Mouse (Mus musculus) cerebellum, adult 2 months (tissue): ENCODE data around the gene Gpn1. TPM values are rescaled to one million over a fixed set of nuclear protein-coding genes. Genes with fewer than 3 reads are reported as not detected.

ENCODE experiments used
- DNase-seq, 2 experiments: peaks; one replicate each; pipeline ENCODE4 v3.0.0; 2021
- H3K27ac ChIP-seq: fragments of 200-500 bp; 2 replicates; pipeline ENCODE4 v1.5.1; 2012; ENCODE audit warnings: low read length, control low read depth, inconsistent platforms; ENCODE audit not compliant: insufficient read depth
- H3K27me3 ChIP-seq: fragments of 200-500 bp; 2 replicates; pipeline ENCODE4 v1.6.1; 2012; ENCODE audit warnings: inconsistent platforms, mild to moderate bottlenecking, low read length, moderate library complexity; ENCODE audit not compliant: control insufficient read depth, insufficient read depth
- H3K4me1 ChIP-seq: fragments of 200-500 bp; 2 replicates; pipeline ENCODE4 v1.6.1; 2011; ENCODE audit warnings: low read length; ENCODE audit not compliant: control insufficient read depth, insufficient read depth
- H3K4me3 ChIP-seq: fragments of 200-500 bp; replicated peaks from 2 replicates; pipeline ENCODE3; 2011; ENCODE audit warnings: mild to moderate bottlenecking, low read depth, low read length, control low read depth; ENCODE audit not compliant: insufficient read depth
- CTCF ChIP-seq: fragments of 200-500 bp; IDR thresholded peaks from 2 replicates; pipeline ENCODE4 v1.5.1; 2011; ENCODE audit warnings: low read depth, mild to moderate bottlenecking, control low read depth, low read length, moderate library complexity, borderline replicate concordance; ENCODE audit not compliant: insufficient read depth
- POLR2A ChIP-seq: fragments of 200-500 bp; IDR thresholded peaks from 2 replicates; pipeline ENCODE4 v1.6.1; 2011; ENCODE audit warnings: low read length, control low read depth, borderline replicate concordance; ENCODE audit not compliant: insufficient read depth
- WGBS: fragments of 180-500 bp; shearing (Covaris S2); methylation state at CpG from one replicate; pipeline ENCODE4 v1.1.7; 2018; 5-methylcytosine and 5-hydroxymethylcytosine counted together
- polyA plus RNA-seq: library from polyadenylated mRNA; depleted of rRNA; stranded (reverse); fragments of >200 nt; gene quantifications from 2 replicates; pipeline ENCODE4 v1.2.3, GENCODE M21; 2012; rRNA removed

The Gpn1 gene
- polyA plus RNA-seq, result 24.8 and 26.7 TPM in 2 replicates

DNA sequence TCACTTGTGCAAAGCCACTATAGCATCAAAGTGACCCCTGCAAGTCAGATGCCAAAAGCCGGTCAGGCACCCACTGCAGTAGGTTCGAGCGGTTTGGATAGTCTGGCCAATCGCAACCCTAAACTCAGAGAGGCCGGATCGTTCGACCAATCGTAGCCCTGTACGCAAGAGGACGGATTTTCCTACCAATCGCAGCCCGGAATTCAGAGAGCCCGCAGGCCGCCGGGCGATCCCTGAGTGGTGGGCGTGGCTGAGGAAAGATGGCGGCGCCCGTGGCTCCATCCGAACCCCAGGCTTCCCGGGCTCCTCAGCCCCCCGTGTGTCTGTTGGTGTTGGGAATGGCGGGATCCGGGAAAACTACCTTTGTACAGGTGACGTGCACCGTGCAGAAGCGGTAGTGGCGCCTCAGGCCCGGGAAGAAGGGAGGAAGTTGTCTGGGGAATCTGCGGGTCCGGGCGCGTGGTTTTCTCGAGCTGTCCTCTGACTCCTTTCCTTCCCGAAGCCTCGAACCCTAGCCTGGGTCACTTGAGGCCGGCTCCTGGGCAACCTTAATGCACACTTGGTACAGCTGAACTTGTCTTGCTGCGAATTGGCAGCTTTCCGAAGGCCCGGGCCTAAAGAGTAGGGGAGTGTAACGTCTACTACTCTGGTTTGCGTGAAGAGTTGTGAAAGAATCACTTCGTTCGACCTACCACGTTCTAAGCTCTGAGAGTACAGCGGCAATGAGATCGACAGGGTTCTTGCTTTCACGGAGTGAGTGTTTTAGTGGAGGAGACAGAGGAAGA lies at the start of gene Gpn1:
Gene Gpn1 (plus strand): TSS at position 229 of the 785 bp plus-strand sequence.
- TF ChIP-seq CTCF (no peak), POLR2A (peak; percentile 56; the same call in 1 of the 2 replicates)
- Histone ChIP-seq H3K4me1 (no peaks in the 10 kb centered on the region), H3K27me3 (no peaks in the 10 kb centered on the region), H3K4me3 (peak within 1 kb of the TSS; percentile 100), H3K27ac (peak within 1 kb of the TSS; percentile 78)
- peak; percentile 89 to 93 for DNase-seq
- WGBS, result under 1% methylated on average over 49 of the region's 49 CpGs

DNA sequence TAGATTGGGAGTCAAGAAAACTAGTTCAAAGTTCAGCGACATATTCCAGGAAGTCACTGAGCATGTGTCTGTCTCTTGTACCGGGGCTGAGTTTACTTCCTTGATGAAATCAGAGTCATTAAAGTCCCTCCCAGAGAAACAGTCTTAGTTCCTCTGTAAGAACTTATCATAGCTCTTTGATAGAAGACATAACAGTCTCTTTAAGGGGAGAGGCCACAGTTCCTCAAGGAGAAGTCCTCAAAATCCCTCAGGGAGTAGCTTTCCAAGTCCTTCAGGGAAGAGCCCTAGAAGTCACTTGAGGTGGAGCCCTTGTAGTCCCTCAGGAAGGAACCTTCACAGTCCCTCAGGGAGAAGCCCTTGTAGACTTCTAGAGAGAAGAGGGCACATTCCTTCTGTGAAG lies 43.2 kb upstream of the Gpn1 start:
- Histone ChIP-seq H3K27ac (no peak overlapping the region), H3K4me3 (no peak overlapping the region), H3K4me1 (no peaks in the 10 kb centered on the region), H3K27me3 (no peaks in the 10 kb centered on the region)
- TF ChIP-seq POLR2A, result no peak
- TF ChIP-seq CTCF, result no peak
- WGBS, result 95% methylated on average over 2 of the region's 2 CpGs
- DNase-seq, result no peak

DNA sequence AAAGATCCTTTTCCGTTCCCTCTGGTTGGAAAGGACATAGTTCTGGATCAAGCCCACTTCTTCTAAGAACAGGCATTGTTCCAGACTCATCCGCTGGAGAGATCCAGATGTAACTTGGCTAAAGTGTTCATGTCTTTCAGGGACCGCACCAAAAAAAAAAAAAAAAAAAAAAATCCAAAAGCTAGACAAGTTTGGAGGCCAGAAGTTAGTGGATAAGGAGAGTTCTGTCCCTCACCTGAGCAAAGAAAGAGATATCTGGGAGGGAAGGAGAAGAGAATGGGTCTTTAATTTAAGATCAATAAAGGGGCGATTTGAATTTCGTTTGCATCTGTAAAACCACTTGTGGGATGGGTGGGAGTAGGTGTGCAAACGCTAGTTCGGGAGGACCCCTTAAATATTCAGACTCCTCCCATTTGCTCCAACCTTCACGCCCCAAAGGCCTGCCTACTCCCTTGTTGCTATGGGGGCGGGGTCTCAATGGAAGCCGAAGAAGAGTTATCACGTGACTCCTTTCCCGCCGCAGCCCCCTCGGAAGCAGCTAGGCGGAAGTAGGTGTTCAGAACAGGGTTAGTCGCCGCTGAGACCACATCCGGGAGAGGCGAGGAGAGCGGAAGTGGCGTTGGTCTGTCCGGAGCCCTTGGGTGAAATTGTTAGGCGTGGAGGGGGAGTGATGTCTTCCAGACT lies 42.5 kb upstream of the Gpn1 start, which contains the start of gene Zfp512:
Gene Zfp512 (plus strand): TSS at position 554 of the 684 bp plus-strand sequence.
- DNase-seq, result peak; percentile 88 to 94
- Histone ChIP-seq H3K4me1 (no peaks in the 10 kb centered on the region), H3K4me3 (peak within 1 kb of the TSS; percentile 57), H3K27ac (no peak within 1 kb of the TSS), H3K27me3 (no peaks in the 10 kb centered on the region)
- 5% methylated on average over 23 of the region's 23 CpGs for WGBS
- TF ChIP-seq POLR2A (peak; percentile 44; the same call in 1 of the 2 replicates), CTCF (no peak)

DNA sequence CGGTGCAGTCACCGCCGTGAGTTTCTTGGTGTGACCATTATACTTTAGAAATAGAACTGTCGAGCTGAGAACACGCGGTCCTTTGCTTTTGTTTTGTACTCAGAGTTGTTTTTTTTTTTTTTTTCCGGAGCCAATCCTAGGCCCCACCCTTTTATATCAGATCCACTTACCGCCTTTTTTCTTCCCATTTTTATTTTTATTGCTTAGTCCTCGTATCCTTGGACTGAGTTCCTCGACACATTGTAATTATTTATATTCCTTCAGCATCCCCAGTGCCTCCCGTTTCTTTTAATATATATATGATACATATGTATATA lies 42.0 kb upstream of the Gpn1 start:
- no peak for DNase-seq
- TF ChIP-seq POLR2A, result no peak
- TF ChIP-seq CTCF, result no peak
- H3K27me3 ChIP-seq, result no peaks in the 10 kb centered on the region
- WGBS, result under 1% methylated on average over 11 of the region's 11 CpGs
- H3K4me3 ChIP-seq, result peak overlapping the region; percentile 57
- H3K4me1 ChIP-seq, result no peaks in the 10 kb centered on the region
- no peak overlapping the region for H3K27ac ChIP-seq

DNA sequence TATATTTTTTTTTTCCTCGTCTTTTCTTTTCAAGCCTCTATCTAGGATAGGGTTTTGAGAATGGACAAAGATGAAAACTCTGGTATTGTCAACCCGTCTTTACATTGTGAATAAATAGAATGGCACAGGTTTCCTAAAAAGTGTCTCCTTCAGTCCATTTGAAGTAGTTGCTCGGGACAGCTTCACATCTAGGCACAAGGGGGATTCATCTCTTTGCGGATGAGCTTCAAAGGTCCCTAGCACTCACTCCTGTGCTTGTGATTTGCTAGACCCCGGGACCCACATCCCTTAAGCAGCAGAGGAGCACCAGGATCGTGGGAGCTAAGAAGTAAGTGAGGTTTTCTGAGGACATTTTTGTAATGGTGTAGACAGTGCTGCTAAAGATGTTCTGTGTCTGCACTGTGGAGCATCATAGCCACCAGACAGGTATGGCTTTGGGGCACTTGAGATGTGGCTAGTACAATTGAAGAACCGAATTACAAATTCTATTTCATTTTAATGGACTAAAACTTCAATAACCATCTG lies 41.6 kb upstream of the Gpn1 start:
- Histone ChIP-seq H3K27ac (no peak overlapping the region), H3K4me1 (no peaks in the 10 kb centered on the region)

DNA sequence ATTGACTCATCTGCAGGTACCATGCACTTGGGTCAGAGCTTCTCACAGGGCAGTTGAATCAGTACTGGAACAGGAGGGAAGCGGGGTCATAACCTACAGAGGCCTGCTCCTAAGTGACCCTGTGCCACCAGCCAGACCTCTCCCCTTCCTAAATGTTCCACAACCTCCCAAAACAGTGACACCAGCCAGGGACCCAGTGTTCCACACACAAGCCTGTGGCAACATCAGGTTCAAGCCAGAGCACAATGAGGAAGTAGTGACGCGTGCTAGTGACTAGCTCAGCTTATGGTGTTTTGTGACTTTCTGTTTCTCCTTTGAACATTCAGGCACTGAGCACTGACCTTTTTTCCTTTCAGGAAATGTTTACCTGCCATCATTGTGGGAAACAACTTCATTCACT lies 26.7 kb upstream of the Gpn1 start:
- TF ChIP-seq CTCF (no peak), POLR2A (no peak)
- WGBS, result 90% methylated on average over 3 of the region's 3 CpGs
- no peak for DNase-seq
- Histone ChIP-seq H3K4me1 (no peaks in the 10 kb centered on the region), H3K4me3 (no peak overlapping the region), H3K27me3 (no peaks in the 10 kb centered on the region), H3K27ac (no peak overlapping the region)

More for the DNA sequence above, 41.6 kb upstream of the Gpn1 start:
- WGBS, result 11% methylated on average over 7 of the region's 7 CpGs
- DNase-seq, result no peak
- Histone ChIP-seq H3K27me3 (no peaks in the 10 kb centered on the region), H3K4me3 (peak overlapping the region; percentile 48)
- TF ChIP-seq CTCF, result no peak
- no peak for TF ChIP-seq POLR2A

DNA sequence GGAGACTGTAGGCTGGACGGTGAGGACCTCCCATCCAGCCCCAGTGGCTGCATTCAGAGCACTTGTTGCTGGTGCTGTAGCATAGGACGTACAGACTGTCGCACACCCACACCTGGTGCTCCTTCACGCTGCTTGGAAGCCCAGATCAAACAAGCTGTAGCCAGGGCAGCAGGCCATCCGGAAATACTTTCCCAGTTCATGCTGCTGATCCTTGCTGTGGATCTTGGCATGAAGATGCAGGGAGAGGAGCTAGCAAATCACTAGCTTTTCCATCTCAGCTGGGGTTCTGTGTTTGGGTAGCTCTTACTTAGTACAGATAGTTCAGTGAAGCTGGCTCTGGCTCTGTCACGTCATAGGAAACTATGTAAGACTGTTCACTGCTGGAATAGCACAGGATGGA lies 24.8 kb upstream of the Gpn1 start:
- H3K27ac ChIP-seq, result no peak overlapping the region
- no peak for DNase-seq
- no peaks in the 10 kb centered on the region for H3K4me1 ChIP-seq
- WGBS, result 84% methylated on average over 6 of the region's 6 CpGs
- TF ChIP-seq POLR2A, result no peak
- no peak for TF ChIP-seq CTCF
- no peaks in the 10 kb centered on the region for H3K27me3 ChIP-seq
- no peak overlapping the region for H3K4me3 ChIP-seq
